Mouse (Mus musculus): Measurements from ENCODE around the gene Rcan1.
"Not testable (repeated sequence)": the region's sequence is repeated elsewhere in the genome, so short reads cannot be mapped to it uniquely, and the experiment has no call there.

Gene Rcan1

GRCm38 (mm10) chr16:92470706-92471105 lies at the start of gene Rcan1:
Gene Rcan1, minus strand, starts transcription at chr16:92470867.
- no peak for DNase-seq (ENCODE audit: extremely low spot score)

- peak; percentile 54 for DNase-seq (ENCODE audit: extremely low spot score)
Measured at GRCm38 (mm10) chr16:92519820-92520492, 49.3 kb upstream of the Rcan1 start.

GRCm38 (mm10) chr16:92518718-92519117 lies 48.1 kb upstream of the Rcan1 start:
- DNase-seq (ENCODE audit: extremely low spot score): no peak

GRCm38 (mm10) chr16:92516139-92516538 lies 45.5 kb upstream of the Rcan1 start:
- DNase-seq (ENCODE audit: extremely low spot score): no peak

- not testable (repeated sequence) for DNase-seq (ENCODE audit: extremely low spot score)
Measured at GRCm38 (mm10) chr16:92514896-92515295, 44.2 kb upstream of the Rcan1 start.

- peak; percentile 33 for DNase-seq (ENCODE audit: extremely low spot score)
Measured at GRCm38 (mm10) chr16:92511773-92512391, 41.2 kb upstream of the Rcan1 start.

GRCm38 (mm10) chr16:92510835-92511772 lies 40.4 kb upstream of the Rcan1 start:
- no peak for DNase-seq (ENCODE audit: extremely low spot score)

GRCm38 (mm10) chr16:92507573-92507972 lies 36.9 kb upstream of the Rcan1 start:
- no peak for DNase-seq (ENCODE audit: extremely low spot score)

GRCm38 (mm10) chr16:92503105-92503504 lies 32.4 kb upstream of the Rcan1 start:
- no peak for DNase-seq (ENCODE audit: extremely low spot score)

GRCm38 (mm10) chr16:92500534-92500933 lies 29.9 kb upstream of the Rcan1 start:
- no peak for DNase-seq (ENCODE audit: extremely low spot score)

GRCm38 (mm10) chr16:92499324-92499723 lies 28.7 kb upstream of the Rcan1 start:
- DNase-seq (ENCODE audit: extremely low spot score): no peak

GRCm38 (mm10) chr16:92498589-92498981 lies 27.9 kb upstream of the Rcan1 start:
- DNase-seq (ENCODE audit: extremely low spot score): peak; percentile 51

GRCm38 (mm10) chr16:92497851-92498588 lies 27.4 kb upstream of the Rcan1 start:
- DNase-seq (ENCODE audit: extremely low spot score): no peak

GRCm38 (mm10) chr16:92489356-92489755 lies 18.7 kb upstream of the Rcan1 start:
- DNase-seq (ENCODE audit: extremely low spot score): no peak

GRCm38 (mm10) chr16:92488456-92488855 lies 17.8 kb upstream of the Rcan1 start:
- DNase-seq (ENCODE audit: extremely low spot score): no peak

- peak; percentile 40 for DNase-seq (ENCODE audit: extremely low spot score)
Measured at GRCm38 (mm10) chr16:92487489-92487888, 16.8 kb upstream of the Rcan1 start.

GRCm38 (mm10) chr16:92487086-92487485 lies 16.4 kb upstream of the Rcan1 start:
- DNase-seq (ENCODE audit: extremely low spot score): no peak

- DNase-seq (ENCODE audit: extremely low spot score): no peak
Measured at GRCm38 (mm10) chr16:92485436-92485835, 14.8 kb upstream of the Rcan1 start, which contains the start of gene Clic6. Gene Clic6, plus strand, starts transcription at chr16:92485736.

- peak; percentile 70 for DNase-seq (ENCODE audit: extremely low spot score)
Measured at GRCm38 (mm10) chr16:92478561-92479150, 8.0 kb upstream of the Rcan1 start.

- DNase-seq (ENCODE audit: extremely low spot score): peak; percentile 62
Measured at GRCm38 (mm10) chr16:92475093-92475860, 4.6 kb upstream of the Rcan1 start.
